Mouse (Mus musculus) left cerebral cortex, postnatal 25 days (tissue): ENCODE measurements around the gene Plpp2. TPM values are rescaled to one million over a fixed set of nuclear protein-coding genes. Genes with fewer than 3 reads are reported as not detected.

ENCODE experiments used
- DNase-seq, 2 experiments: peaks; one replicate each; pipeline ENCODE4 v3.0.0; 2022; ENCODE audit warnings: low spot score in 2 of 2, mixed read lengths in 1 of 2
- intact Hi-C: fragments of 180-260 bp; cut with DNase I; formaldehyde crosslinking; loops from one replicate; pipeline ENCODE4 v1.15.1; 2025
- microRNA-seq, 2 experiments: library from miRNA; unstranded; fragments of <30 nt; microRNA quantifications; one replicate each; pipeline ENCODE4 v1.2.0; 2022
- total RNA-seq, 2 experiments: library from RNA; stranded (reverse); gene quantifications; 2 replicates each; pipeline ENCODE4 v1.2.3; 2021

The Plpp2 gene
- total RNA-seq, 2 experiments from 2014 or later = 2.3 to 4.3 TPM

DNA sequence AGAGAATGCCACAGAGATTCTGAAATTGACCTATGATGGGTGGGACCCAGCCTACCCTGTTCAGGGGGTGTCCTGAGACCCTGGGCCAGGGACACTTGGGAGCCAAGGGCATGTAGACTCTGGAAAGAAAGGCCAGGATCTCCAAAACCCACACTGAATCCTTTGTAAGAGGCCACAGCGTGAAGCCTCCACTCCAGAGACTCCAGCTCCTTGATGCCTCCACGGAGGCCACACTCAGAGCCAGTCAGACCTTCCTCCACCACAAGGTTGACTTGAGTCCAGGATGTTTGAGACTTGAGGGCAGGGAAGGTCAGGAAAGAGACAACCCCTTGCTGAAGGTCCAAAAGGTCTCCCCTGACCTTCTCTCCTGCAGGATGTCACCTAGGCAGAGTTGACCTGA lies 830 bp upstream of the Plpp2 start:
- DNase-seq = no peak
- intact Hi-C loops = no loop called here

DNA sequence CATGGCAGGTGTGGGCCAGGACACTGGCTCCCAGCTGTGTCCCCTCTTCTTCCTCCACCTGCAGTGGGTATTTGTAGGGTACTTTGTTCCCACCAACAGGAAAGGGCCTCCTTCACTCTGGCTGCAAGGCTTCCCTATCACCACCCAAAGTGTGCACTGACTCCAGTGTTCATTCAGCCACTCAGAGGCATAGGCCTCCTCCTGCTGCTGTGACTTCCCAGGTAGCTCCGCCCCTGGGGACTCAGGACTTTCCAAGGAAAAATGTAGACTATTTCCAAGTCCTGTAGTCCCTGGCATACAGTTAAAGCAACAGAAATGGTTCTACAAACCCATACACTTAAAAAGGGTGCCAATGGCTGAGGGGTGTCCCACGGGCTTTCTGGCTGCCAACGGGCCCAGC lies 918 bp downstream of the Plpp2 start:
- intact Hi-C loops = no loop called here
- DNase-seq = no peak

DNA sequence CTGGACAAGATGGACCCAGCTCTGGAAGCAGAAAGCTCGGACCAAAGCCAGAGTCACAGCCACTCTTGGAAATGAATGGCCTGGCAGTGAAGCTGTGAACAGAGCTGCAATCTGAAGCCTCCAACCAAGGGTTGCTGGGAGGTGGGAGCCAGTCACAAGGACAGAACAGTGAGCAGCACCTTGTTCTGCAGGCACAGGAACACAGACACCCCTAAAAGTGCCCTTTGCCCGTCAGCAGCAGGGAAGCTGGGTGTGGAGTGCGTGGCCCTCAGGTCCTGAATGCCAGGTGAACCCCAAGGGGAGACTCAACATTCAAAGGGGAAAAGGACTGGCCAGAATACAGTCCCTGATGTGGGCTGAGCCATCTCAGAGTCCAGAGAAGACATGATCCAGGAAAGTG lies 2.0 kb downstream of the Plpp2 start:
- no peak for DNase-seq
- intact Hi-C loops = no loop called here

DNA sequence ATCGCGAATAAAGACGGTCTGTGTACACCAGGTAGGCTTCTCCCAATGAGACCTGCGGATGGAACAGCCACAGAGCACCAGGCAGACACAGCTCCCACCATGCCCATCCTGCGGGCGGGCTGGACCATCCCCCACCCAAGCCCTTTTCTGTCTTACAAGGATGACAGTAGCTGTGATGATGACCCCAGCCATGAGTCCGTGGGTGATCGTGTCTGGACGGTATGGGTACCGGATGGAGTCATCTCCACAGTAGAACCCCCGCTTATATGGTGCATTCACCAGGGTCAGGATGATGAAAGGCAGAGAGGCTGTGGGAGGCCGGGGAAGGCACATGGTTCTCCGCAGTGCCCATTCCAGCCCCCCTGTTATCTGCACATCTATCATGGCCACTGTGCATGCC lies 2.9 kb downstream of the Plpp2 start:
- no peak for DNase-seq
- intact Hi-C loops = no loop called here

DNA sequence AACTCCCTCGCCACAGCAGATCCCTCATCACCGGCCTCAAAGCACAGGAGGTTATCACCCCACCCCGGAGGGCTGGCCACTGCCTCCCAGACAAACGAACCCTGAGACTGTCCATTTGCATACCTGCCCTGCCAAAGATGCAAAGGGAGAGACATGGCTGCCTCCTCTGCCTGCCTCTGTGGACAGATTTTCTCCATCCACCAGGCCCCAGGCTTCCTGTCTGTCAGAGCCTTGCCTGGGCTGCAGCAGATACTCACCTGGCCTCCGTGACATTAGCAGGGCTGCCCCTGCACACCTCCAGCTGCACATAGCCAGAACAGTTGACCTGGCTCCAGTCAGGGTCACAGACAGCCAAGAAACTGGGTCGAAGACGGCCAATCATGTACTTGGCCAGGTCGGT lies 3.4 kb downstream of the Plpp2 start:
- DNase-seq = no peak
- intact Hi-C loops = no loop called here

DNA sequence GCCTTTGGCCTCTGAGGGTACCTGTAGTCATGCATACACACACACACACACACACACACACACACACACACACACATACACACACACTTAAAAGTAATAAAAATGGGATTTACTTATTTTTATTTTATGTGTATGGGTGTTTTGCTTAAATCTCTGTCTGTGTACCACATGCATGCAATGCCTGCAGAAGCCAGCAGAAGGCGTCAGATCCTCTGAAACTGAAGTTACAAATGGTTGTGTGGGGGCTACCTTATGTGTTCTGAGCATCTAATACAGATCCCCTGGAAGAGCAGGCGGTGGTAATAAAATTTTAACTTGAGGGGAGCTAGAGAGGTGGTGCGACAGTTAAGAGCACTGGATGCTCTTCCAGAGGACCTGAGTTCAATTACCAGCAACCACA lies 5.5 kb downstream of the Plpp2 start:
- intact Hi-C loops = no loop called here
- DNase-seq = no peak

DNA sequence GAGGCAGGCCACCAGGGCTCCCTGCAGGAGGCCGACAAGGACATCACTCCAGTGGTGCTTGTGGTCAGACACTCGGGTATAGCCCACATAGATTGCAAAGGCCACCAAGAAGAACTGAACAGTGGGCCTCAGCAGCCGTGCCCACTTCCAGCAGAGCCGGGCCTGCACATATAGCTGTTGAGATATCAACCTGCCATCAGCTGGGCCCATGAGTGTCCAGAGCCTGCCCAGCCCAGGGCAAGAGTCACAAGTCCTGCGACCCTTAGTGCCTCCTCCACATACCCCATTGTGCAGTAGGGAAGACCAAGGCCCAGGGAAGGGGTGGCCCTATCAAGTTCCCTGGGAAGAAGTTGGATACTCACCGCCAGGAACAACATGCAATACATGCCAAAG lies 6.1 kb downstream of the Plpp2 start:
- DNase-seq = no peak
- intact Hi-C loops = no loop called here

DNA sequence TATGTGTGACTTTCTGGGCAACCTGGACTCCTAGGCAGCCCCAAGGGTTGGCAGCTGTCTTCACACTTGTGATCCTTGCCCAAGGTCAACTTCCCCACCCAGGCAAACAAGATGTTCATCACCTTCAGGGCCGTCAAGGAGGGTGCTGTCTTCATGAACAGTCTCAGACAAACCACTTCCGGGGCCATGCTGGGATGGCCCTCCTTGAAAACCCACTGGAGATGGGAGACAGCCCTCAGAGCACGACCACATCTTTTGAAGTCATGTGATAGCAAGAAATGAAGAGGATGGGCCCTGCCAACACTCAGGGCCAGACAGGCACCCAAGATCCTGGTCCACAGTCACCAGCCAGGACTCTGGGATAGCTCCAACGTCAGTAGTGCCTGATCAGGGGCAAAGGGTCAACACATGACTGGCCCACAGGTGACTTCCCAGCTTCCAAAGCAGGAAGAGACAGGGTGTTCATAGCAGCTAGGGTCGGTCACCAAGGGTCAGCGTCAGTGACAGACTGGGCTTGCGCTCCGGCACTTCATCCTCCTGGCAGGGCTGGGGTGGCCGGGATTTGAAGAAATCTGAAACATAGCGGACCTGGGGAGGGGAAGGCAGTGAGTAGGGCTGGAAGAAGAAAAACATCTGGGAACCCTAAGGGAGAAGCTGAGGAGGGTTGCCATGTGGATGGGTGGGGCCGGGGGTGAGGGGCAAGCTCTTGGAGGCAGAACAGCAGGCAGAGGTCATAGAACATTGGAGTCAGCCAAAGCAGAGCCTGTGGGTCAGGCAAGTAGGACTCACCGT lies 6.7 kb downstream of the Plpp2 start:
- intact Hi-C loops = no loop called here
- DNase-seq = no peak

DNA sequence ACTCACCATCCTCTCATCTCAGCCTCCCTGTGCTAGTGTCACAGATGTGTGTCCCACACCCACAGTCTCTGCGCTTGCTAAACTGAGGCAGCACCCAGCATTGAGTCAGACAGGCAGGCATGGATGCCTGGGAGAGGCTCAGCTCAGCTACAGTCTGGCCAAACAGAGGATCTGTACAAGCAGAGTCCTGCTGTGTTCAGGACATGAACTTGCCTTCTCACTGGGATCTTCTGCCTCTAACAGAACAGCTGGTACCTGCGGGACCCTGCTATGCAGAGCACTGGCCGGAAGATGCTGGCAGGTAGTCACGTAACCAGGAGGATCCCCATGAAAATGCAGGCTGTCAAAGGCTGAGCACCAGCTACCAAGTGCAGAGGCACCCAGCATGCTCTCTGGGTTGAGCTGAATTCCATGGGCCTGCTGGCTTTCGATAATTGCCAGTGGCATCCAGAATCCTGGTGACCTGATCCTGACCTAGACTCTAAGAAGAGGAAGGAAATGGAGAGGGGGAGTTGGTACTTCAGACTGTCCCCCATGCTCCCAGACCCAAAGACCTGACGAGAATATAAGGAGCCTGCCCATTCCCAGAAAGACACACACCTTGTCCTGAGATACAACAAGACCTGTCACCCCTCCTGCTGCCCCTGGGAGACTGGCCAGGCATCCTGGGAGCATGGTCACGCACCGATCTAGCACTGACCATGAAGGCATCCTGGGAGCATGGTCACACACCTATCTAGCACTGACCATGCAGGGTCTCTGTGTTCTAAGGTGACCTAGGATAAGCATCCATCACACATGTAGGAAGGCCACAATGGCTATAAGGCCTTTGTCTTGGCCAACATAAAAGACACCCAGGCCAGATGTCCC lies 7.9 kb downstream of the Plpp2 start:
- intact Hi-C loops = no loop called here
- DNase-seq = no peak

DNA sequence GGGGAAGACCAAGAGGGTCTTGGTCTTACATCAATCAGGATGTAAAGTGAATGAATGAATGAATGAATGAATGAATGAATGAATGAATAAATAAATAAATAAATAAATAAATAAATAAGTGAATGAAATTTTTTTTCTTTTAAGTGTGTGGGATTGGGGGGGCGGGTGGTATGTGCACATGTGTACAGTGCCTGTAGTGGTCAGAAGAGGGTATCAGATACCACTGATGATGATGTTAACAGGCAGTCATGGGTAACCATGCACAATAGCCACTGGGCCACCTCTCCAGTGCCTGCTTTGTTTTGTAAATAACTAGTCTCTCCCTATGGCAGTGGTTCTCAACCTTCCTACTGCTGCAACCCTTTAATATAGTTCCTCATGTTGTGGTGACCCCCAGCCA lies 9.2 kb downstream of the Plpp2 start:
- intact Hi-C loops = no loop called here
- no peak for DNase-seq

DNA sequence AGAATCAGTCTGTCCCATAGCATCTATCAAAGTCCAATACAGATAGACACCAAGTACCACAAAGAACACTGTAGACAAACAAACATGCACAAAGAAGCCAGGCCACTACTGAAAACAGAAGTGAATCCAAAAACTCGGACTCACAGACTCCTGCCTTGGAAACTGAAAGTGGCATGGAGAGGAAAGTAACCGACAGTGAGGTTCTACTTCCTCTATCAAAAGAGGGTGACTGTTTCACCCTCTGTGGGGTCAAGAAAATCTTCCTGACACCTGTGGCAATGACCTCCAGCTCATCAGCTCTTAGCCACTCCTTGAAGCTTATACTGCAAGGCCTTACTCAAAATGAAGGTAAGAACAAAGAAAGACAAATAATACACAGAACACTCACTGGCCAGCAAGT lies 26.9 kb downstream of the Plpp2 start:
- no peak for DNase-seq
- intact Hi-C loops = no loop called here

DNA sequence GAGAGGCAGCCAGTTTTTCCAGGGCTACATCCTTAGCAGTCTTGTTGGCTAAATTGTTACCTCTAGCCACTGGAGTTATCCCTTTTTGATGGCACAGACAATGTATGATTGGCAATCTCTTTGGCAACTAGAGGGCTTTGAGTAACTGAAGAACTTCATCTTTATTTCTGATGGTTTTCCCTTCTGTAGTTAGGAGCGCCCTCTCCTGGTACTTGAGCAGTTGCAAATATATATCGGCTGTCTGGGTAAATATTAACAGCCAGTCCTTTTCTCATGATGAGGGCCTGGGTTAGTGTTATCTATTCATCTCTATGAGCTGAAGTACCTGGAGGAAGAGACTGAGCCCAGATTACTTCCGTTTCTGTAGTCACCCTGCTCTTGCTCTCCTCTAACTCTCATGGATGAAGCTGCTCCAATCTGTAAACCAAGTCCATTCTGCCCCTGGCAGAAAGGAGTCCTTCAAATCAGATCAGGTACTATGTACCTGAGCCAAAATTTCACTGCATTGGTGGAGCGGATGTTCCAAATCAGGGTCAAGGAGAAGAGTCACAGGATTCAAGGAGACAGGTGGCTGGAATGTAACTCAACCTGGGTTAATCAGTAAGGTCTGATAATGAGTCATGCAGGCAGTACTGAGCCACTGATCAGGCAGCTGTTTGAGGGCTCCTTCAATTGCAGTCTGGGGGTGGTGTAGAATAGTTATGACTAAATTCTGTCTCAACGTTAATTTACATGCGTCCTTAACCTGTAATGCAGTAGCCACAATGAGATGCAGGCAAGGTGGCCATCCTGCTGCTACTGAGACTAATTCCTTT lies 30.6 kb downstream of the Plpp2 start:
- intact Hi-C loops = no loop called here
- no peak for DNase-seq

DNA sequence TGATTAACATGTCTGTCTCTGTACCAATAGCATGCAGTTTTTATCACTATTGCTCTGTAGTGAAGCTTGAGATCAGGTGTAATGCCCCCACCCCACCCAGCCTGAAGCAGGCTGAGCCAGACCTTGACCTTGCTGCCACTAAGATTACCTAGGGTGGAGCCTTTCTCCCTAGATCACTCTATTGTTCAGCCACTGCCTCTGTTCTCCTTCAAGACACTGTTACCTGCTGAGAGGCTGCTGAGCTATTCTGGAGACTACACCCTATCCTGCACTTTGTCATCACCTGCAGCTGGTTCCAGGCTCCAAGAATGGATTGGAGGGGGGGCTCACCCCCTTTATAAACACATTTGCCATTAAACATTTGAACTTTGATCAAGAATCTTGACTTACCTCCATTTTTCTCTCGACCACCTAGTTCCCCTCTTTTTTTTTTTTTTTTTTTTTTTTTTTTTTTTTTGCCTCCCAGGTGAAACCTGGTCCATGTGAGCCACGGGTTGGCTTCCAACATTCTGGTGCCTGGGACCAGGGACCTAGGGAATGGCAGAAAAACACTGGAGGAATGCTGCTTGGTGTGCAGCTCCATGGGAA lies 36.8 kb downstream of the Plpp2 start:
- intact Hi-C loops = no loop called here
- no peak for DNase-seq

DNA sequence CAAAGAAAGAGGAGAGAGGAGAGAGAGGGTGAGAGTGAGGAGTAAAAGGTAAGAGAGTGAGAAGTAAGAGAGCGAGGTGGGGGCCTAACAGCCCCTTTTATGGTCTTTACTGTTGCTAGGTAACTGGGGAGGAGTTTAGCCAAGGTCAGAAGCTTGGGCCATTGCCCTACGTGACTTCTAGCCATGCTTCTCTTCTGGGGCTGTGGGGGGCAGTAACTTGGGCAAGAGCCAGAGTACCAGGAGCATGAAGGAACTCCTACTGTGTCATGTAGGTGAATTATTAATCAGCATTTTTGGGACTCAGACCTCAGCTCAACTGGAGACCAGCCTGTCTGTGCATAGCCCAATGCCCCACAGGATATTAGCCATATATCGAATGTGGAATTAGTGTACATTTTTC lies 37.7 kb downstream of the Plpp2 start:
- no peak for DNase-seq
- intact Hi-C loops = no loop called here

Small RNA genes lying within 50 kb of the gene (microRNA-seq; reads per million reads assigned to microRNA genes)
- 0 to 0.50 reads per million in 2 experiments for gene Mir6909

Other genes starting within 250 kb of the Plpp2 start
- not detected for gene Vmn2r82, start 177.3 kb downstream of the Plpp2 start, total RNA-seq
- gene Vmn2r83, start 65.1 kb downstream of the Plpp2 start, total RNA-seq = not detected
- 10 to 100 TPM; 48.2 to 48.4 TPM for gene Mier2, start 21.4 kb upstream of the Plpp2 start, total RNA-seq
- not detected for gene Theg, start 53.5 kb upstream of the Plpp2 start, total RNA-seq
- gene C2cd4c, start 80.2 kb upstream of the Plpp2 start, total RNA-seq = 10 to 100 TPM; 15.2 to 18.6 TPM
- gene Shc2, start 104.1 kb upstream of the Plpp2 start, total RNA-seq = 10 to 100 TPM; 42.2 to 44.4 TPM
- gene Odf3l2, start 111.9 kb upstream of the Plpp2 start, total RNA-seq = under 1 TPM; 0.34 to 0.57 TPM
- not detected for gene Madcam1, start 130.8 kb upstream of the Plpp2 start, total RNA-seq
- gene Tpgs1, start 135.6 kb upstream of the Plpp2 start, total RNA-seq = 10 to 100 TPM; 82.0 to 82.8 TPM
- 10 to 100 TPM; 75.9 to 78.0 TPM for gene Cdc34, start 148.4 kb upstream of the Plpp2 start, total RNA-seq
- 1 to 10 TPM; 1.5 to 2.4 TPM for gene Gzmm, start 155.2 kb upstream of the Plpp2 start, total RNA-seq
- 100 to 1,000 TPM; 650 to 673 TPM for gene Bsg, start 170.7 kb upstream of the Plpp2 start, total RNA-seq
- 100 to 1,000 TPM; 111 to 123 TPM for gene Hcn2, start 182.8 kb upstream of the Plpp2 start, total RNA-seq
- gene Polrmt, start 212.8 kb upstream of the Plpp2 start, total RNA-seq = 10 to 100 TPM; 42.1 to 45.7 TPM
- 1 to 10 TPM; 2.8 to 4.0 TPM for gene Fgf22, start 221.3 kb upstream of the Plpp2 start, total RNA-seq
- gene Rnf126, start 233.2 kb upstream of the Plpp2 start, total RNA-seq = 10 to 100 TPM; 90.9 to 96.0 TPM
- 1 to 10 TPM; 2.2 to 2.4 TPM for gene Fstl3, start 243.5 kb upstream of the Plpp2 start, total RNA-seq